Mouse (Mus musculus) MN1 (cell line): ENCODE results near the gene Agpat2.

Experiments used
- DNase-seq: peaks from one replicate; pipeline ENCODE4 v3.0.0-alpha.2; 2016; ENCODE audit warnings: low spot score

Gene Agpat2

DNA sequence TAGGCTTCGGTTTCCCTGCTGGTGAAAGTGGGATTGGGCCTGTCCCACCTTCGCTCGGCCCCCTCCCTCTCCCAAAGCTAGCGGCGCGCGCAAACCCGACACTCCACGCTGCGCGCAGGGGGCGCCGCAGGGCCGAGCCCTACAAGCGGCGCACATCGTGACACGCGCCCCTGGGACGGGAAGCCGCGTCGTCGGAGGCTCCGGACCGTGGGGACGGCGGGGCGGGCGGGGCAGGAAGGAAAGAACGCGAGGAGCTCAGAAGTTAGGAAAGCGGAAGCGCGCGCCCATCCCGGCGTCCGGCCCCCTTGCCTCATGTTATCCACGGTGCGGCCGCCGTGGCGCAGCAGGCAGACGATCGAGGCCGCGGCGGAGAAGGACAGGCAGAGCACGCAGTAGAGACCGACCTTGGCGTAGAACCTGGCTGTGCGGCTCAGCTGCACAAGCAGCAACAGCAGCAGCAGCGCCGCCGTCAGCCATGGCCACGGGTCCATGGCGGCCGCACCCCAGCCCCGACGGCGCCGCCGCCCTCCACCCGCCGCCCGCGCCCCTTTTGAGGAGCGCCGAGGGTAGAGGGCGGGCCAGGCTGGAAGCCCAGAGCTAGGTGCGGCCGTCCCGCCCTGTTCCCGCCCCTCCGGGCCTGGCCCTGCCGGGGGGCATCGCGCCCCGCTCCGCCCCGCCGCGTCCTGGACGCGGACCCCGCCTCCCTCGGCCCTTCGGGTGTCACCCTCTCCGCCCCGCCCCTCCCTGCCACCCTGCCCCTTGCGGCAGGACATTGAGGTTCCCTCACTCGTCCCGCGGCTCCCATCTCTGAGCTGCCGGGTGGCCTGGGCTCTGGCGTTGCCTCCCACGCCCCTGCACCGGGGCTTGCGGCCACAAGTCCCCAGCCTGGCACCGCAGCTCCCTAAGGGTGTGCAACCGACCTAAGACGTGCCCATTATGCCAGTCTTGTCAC, at the start of gene Agpat2:
Gene Agpat2, minus strand, starts transcription at position 698 of the 952 bp plus-strand sequence.
- peak; percentile 87 for DNase-seq

GRCm38 (mm10) chr2:26646643-26647293, 42.6 kb upstream of the Agpat2 start:
- DNase-seq: peak; percentile 88

DNA sequence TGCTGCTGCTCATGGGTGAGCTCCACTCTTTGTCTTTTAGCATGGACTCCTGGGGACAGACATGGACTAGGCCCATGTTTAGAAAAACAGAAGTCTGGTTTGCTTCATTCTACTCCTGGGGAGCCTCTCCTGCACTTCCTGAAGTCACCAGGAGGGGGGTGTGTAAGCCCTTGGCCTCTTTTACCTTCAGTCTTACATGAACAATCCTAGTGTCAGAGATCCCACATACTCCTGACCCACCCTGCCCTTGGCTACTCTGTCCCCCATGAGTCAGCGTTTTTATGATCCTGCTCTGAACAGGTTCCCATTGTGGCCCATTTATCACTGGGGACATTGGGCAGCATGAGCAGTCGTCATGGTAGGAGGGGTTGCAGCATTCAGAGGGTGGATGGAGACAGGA, 39.7 kb upstream of the Agpat2 start:
- DNase-seq: peak; percentile 55

- DNase-seq: no peak
These were observed 36.9 kb upstream of the Agpat2 start for GRCm38 (mm10) chr2:26641006-26641647.

- DNase-seq: peak; percentile 96
These were observed 35.9 kb upstream of the Agpat2 start for GRCm38 (mm10) chr2:26639838-26640830.

DNA sequence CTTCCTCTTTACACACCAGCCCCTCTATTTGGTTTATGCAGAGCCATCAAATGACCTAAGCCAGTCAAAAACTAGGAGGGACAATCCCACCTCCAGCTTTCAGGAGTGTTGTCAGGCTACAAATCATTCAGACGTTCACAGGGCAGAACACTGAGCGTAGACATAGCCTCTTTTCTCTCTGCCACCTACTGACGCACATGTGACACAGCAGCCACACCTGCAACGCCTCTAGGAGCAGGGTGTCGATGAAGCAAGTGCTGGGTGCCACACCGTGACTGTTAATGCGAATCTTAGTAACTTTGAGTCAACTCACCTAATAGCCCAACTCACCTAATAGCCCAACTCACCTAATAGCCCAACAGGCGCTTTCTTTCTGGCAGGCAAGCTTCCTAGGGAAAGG, 34.9 kb upstream of the Agpat2 start:
- peak; percentile 63 for DNase-seq

- no peak for DNase-seq
These were observed 34.4 kb upstream of the Agpat2 start for GRCm38 (mm10) chr2:26638572-26638971.

DNA sequence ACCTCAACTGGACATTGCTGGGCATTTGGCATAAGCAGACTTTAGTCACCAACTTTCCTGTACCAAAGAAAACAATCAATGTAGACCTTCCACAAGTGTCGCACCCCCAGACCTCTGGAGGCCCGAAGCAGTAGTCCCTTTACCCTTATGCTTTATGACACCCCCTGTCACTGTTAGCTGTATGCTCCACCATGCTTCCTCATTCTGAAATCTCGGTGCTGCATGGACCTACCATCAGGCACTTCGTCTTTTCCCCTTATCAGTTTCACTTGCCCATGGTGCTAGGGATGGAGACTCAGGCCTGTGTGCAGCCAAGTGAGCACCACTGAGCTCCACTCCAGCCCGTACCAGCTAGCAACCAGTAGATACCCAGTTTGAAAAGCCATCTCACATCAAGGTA, 33.8 kb upstream of the Agpat2 start:
- no peak for DNase-seq

GRCm38 (mm10) chr2:26637316-26637932, 33.2 kb upstream of the Agpat2 start:
- no peak for DNase-seq

GRCm38 (mm10) chr2:26636325-26636635, 32.1 kb upstream of the Agpat2 start:
- DNase-seq: no peak

GRCm38 (mm10) chr2:26635489-26636324, 31.5 kb upstream of the Agpat2 start:
- DNase-seq: no peak

DNA sequence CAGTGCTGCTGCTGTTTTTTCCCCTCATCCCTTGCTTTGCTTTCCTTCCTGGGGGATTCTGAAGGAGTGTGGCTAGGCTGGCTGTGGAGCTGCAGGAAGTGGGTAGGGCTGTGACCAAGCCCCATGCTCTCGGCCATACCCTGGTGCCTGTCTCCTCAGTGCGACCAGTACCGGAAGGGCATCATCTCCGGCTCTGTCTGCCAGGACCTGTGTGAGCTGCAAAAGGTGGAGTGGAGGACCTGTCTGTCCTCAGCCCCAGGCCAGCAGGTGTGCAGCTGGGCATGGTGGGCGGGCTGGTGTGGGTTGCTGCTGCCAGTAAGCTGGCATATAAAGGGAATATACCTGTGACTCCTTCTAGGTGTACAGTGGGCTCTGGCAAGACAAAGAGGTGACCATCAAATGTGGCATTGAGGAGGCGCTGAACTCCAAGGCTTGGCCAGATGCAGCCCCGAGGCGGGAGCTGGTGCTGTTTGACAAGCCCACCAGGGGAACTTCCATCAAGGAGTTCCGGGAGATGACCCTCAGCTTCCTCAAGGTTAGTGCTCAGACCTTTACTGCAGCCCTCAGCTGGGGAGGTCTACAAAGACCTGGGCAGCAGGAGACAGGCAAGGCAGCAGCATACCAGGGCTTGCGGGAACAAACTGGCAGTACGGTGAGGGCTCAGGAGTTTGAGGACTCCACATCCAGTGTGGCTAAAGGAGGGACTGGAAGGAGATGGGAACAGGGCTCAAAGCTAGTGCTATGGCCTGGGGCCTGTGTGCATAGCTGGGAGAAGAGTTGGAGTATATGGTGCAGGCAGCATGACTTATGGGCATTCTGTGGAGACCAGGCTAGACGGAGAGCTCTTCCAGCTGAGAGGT, 30.6 kb upstream of the Agpat2 start:
- no peak for DNase-seq

DNA sequence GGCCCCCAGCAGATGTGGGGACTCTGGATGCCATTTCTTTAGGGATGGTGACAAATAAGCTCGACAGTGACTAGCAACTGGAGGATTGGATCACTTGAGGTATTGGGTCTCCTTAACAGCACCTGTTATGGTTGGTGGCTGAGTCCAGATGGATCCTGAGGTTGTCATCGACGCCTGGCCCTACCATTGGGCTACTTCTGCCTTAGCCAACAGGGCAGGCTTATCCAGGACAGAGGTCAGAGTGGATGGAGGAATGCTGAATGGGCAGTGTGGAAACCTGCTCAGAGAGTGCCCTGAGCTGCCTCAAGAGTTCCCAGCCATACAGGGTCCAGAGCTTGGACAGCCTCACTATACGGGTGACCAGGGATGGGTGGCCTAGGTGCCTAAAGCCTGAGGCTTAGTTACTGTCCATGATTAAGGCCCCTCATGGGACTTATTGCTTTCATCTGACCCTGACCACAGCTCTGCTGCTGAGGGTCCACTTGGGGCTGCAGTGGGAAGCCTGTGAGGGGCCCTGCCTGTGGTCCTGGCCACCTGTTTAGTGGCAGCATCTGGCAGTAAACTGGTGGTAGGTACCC, 29.8 kb upstream of the Agpat2 start:
- no peak for DNase-seq

DNA sequence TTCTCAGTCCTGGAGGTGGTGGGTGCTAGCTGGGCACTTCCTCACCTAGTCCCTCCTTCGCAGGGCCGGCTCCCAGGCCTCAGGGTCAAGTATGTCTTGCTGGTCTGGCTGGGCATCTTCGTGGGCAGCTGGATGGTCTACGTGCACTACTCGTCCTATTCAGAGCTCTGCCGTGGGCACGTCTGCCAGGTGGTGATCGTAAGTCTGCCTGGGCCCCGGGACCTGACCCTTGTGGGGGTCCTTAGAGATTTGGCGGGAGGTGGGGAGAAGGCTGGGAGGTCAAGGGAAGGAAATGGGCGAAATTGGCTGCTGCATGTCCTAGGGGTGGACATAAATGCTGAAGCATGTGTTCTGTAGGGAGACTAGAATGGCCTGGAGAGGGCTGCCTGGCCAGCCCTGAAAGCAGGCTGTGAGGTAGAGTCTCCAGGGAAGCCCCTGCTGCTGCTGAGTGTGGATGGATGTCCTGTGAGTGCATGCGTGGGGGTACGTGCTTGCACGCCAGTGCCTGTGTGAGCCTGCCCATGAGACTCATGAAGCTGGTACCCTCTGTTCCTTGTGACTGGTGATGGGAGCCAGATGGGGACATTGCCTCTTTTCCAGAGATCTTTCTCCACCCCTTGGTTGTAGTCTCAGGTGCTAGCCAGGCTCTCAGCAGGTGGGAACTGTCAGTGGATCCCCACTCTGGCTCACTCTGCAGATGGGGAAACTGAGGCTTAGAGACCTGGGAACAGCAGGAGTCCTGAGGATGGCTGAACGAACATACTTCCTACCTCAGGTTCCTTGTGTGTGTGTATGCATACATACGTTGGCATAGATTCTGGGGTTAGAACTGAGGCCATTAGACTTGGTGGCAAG, 28.6 kb upstream of the Agpat2 start:
- no peak for DNase-seq

DNA sequence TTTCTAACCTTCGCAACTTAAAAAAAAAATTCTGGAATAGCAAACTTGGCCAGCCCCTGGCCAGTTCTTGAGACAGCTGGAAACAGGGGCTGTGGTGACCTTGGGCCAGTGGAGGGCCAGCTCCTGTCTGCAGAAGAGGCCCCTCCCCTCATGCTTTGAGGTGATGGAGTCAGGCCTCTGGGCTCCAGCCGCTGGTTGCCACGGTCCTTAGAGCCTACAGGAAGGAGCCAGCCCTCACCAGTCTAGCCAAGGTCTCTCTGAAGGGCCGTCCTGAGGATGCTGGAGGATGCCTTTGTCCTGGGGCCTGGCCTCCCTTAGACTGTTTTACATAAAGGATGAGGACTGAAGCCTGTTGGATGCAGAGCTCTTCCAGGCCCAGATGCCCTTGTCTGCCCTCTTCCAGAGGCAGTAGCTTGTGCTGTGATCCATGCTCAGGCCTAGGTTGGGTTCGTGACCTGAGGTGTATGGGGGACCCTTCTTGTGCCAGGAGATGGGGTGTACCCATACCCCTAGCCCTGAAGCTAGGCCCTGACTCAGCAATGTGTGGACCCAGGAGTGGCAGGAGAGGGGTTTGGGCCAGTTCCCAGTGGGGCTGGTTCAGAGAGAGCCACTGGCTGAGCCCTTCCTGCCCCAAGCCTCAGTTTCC, 24.7 kb upstream of the Agpat2 start:
- DNase-seq: peak; percentile 43

DNA sequence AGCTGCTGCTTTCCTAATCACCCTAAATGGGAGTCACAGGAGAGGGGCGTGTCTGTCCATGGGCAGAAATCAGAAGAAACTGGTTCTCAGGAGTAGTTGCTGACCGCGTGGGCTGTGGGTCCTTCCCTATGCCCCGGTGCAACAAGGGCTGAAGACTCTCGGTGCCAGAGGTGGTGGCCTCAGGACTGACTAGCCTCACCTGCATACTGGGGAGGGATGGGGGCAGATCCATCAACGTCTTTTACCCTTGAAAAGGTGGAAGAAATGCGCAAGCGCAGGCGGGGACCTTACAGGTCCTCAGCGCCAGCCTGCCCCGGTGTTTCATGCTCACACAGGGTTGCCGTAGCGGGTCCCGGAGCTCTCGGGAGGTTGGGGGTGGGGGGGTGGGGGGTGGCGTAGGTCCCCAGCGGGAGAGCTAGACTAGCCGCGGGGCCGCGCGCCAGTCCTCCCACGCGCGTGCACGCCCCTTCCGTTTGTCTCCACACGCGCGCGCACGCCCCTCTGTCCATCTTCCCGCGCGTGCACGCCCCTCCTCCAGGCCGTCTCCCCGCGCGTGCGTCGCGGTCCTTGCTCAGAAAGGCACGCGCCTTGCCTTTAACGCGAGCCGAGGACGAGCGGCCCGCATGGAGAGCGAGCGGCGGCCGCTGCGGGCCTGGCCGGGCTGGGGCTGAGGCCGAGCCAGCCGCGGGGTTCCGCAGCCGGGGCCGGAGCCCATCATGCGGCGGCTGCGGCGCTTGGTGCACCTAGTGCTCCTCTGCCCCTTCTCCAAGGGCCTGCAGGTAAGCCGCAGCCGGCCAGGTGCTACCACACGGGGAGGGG, 23.9 kb upstream of the Agpat2 start, which contains the start of gene Fam69b:
Gene Fam69b, plus strand, starts transcription at position 537 of the 819 bp plus-strand sequence.
- DNase-seq: peak; percentile 79
